Mouse (Mus musculus): ENCODE results near the gene Agbl2. TPM values are rescaled to one million over a fixed set of nuclear protein-coding genes. Genes with fewer than 3 reads are reported as not detected.

The Agbl2 gene
- polyA plus RNA-seq, 2 experiments: 0.06 TPM; not detected in 1

DNA sequence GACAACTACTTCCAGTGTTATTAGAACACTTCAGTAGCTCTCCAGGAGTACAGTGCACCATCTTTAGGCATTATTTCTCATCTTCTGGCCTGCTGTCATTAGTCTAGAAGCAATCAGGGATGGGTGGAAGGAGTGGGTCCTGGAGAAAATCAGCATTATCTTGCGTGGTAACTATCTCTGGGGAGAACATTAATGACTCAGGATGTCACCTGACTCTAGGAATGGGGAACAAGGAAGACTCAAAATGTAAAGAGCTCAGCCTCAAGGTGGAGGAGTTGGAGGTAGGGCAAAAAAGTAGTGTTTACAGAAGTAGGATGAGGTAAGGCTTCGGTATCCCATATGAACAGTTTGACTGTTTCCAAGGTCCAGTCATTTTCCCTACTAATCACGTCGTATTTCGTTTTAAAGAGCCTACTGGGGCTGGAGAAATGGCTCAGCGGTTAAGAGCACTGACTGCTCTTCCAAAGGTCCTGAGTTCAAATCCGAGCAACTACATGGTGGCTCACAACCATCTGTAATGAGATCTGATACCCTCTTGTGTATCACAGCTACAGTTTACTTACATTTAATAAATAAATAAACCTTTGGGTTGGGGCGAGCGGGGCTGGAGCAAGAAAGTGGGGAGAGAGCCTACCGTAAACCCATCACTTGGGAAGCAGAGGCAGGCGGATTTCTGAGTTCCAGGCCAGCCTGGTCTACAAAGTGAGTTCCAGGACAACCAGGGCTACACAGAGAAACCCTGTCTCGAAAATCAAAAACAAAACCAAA, 38.1 kb upstream of the Agbl2 start:
- Histone ChIP-seq H3K36me3 (replicated peaks; ENCODE audit: control insufficient read depth, insufficient read depth, low read depth) (peaks cover 10% of the 10 kb centered on the region), H3K9me3 (ENCODE audit: control insufficient read depth, low read length) (no peaks in the 10 kb centered on the region), H3K4me3 (ENCODE audit: insufficient read depth in 1 of 2, low read depth in 2 of 2, low read length in 2 of 2) (peak overlapping the region; percentile 58 to 85), H3K27ac (peak overlapping the region; percentile 58), H3K27me3 (ENCODE audit: control insufficient read depth, insufficient read depth, low read length) (no peaks in the 10 kb centered on the region), H3K4me1 (replicated peaks; ENCODE audit: control insufficient read depth in 2 of 2, insufficient read depth in 2 of 2, low read length in 1 of 2) (peaks cover 11 to 14% of the 10 kb centered on the region in 2 experiments; a peak in 3 of 4 replicates), H3K4me2 (ENCODE audit: low read depth) (peak overlapping the region; percentile 78), H3K9ac (replicated peaks) (peak overlapping the region; percentile 67)
- WGBS (ENCODE audit: insufficient replicate concordance): 40% methylated on average over 12 of the region's 12 CpGs
- TF ChIP-seq CTCF (IDR thresholded peaks at IDR 0.05; ENCODE audit: low read depth) (no peak), EP300 (IDR thresholded peaks at IDR 0.05; ENCODE audit: low read depth) (no peak)
- DNase-seq (ENCODE audit: low read depth in 3 of 3, low spot score in 3 of 3) (no peak), ATAC-seq (ENCODE audit: insufficient read depth) (no peak)

GRCm38 (mm10) chr2:90745053-90745678, 37.4 kb upstream of the Agbl2 start, which contains the start of gene Fnbp4:
Gene Fnbp4, plus strand, starts transcription at chr2:90745370.
- under 1% methylated on average over 44 of the region's 44 CpGs for WGBS (ENCODE audit: insufficient replicate concordance)
- ATAC-seq (ENCODE audit: insufficient read depth): peak; percentile 98
- Histone ChIP-seq H3K36me3 (replicated peaks; ENCODE audit: control insufficient read depth, insufficient read depth, low read depth) (peaks cover 10% of the 10 kb centered on the region), H3K27ac (peak within 1 kb of the TSS; percentile 84), H3K9ac (replicated peaks) (peak within 1 kb of the TSS; percentile 94), H3K4me3 (ENCODE audit: insufficient read depth in 1 of 2, low read depth in 2 of 2, low read length in 2 of 2) (peak within 1 kb of the TSS; percentile 85 to 97), H3K27me3 (ENCODE audit: control insufficient read depth, insufficient read depth, low read length) (no peaks in the 10 kb centered on the region), H3K9me3 (ENCODE audit: control insufficient read depth, low read length) (no peaks in the 10 kb centered on the region), H3K4me2 (ENCODE audit: low read depth) (peak within 1 kb of the TSS; percentile 88), H3K4me1 (replicated peaks; ENCODE audit: control insufficient read depth in 2 of 2, insufficient read depth in 2 of 2, low read length in 1 of 2) (peaks cover 11 to 17% of the 10 kb centered on the region in 2 experiments; a peak in 3 of 4 replicates)
- TF ChIP-seq EP300 (IDR thresholded peaks at IDR 0.05; ENCODE audit: low read depth) (peak; percentile 37), CTCF (IDR thresholded peaks at IDR 0.05; ENCODE audit: low read depth) (peak; percentile 51)
- DNase-seq (ENCODE audit: low read depth in 3 of 3, low spot score in 3 of 3): peak; percentile 99

- TF ChIP-seq CTCF (IDR thresholded peaks at IDR 0.05; ENCODE audit: low read depth) (no peak), EP300 (IDR thresholded peaks at IDR 0.05; ENCODE audit: low read depth) (no peak)
- peaks cover 11 to 17% of the 10 kb centered on the region in 2 experiments; a peak in 3 of 4 replicates for H3K4me1 ChIP-seq (replicated peaks; ENCODE audit: control insufficient read depth in 2 of 2, insufficient read depth in 2 of 2, low read length in 1 of 2)
- H3K4me3 ChIP-seq (ENCODE audit: insufficient read depth in 1 of 2, low read depth in 2 of 2, low read length in 2 of 2): peak overlapping the region; percentile 85 to 97
- peak overlapping the region; percentile 94 for H3K9ac ChIP-seq (replicated peaks)
- H3K36me3 ChIP-seq (replicated peaks; ENCODE audit: control insufficient read depth, insufficient read depth, low read depth): peaks cover 15% of the 10 kb centered on the region
- WGBS (ENCODE audit: insufficient replicate concordance): under 1% methylated on average over 54 of the region's 54 CpGs
- peak overlapping the region; percentile 84 for H3K27ac ChIP-seq
- DNase-seq (ENCODE audit: low read depth in 3 of 3, low spot score in 3 of 3) (peak in 2 of 3 experiments; percentile 20 to 29), ATAC-seq (ENCODE audit: insufficient read depth) (peak; percentile 51)
- no peaks in the 10 kb centered on the region for H3K9me3 ChIP-seq (ENCODE audit: control insufficient read depth, low read length)
- H3K27me3 ChIP-seq (ENCODE audit: control insufficient read depth, insufficient read depth, low read length): no peaks in the 10 kb centered on the region
- H3K4me2 ChIP-seq (ENCODE audit: low read depth): peak overlapping the region; percentile 88
These were observed 36.6 kb upstream of the Agbl2 start for GRCm38 (mm10) chr2:90745740-90746537.

- peak overlapping the region; percentile 84 for H3K27ac ChIP-seq
These were observed 36.0 kb upstream of the Agbl2 start for GRCm38 (mm10) chr2:90746538-90746865.

More at GRCm38 (mm10) chr2:90746538-90746865, 36.0 kb upstream of the Agbl2 start:
- H3K4me1 ChIP-seq (replicated peaks; ENCODE audit: control insufficient read depth in 2 of 2, insufficient read depth in 2 of 2, low read length in 1 of 2): peaks cover 11 to 17% of the 10 kb centered on the region in 2 experiments; a peak in 3 of 4 replicates
- peak overlapping the region; percentile 88 for H3K4me2 ChIP-seq (ENCODE audit: low read depth)
- TF ChIP-seq CTCF (IDR thresholded peaks at IDR 0.05; ENCODE audit: low read depth) (no peak), EP300 (IDR thresholded peaks at IDR 0.05; ENCODE audit: low read depth) (no peak)
- peaks cover 21% of the 10 kb centered on the region for H3K36me3 ChIP-seq (replicated peaks; ENCODE audit: control insufficient read depth, insufficient read depth, low read depth)
- H3K9me3 ChIP-seq (ENCODE audit: control insufficient read depth, low read length): no peaks in the 10 kb centered on the region
- no peak for DNase-seq (ENCODE audit: low read depth in 3 of 3, low spot score in 3 of 3)
- H3K4me3 ChIP-seq (ENCODE audit: insufficient read depth in 1 of 2, low read depth in 2 of 2, low read length in 2 of 2): peak overlapping the region; percentile 85 to 97
- peak overlapping the region; percentile 94 for H3K9ac ChIP-seq (replicated peaks)
- WGBS (ENCODE audit: insufficient replicate concordance): 7% methylated on average over 4 of the region's 4 CpGs
- no peak for ATAC-seq (ENCODE audit: insufficient read depth)
- H3K27me3 ChIP-seq (ENCODE audit: control insufficient read depth, insufficient read depth, low read length): no peaks in the 10 kb centered on the region
